Mouse (Mus musculus) stomach, embryonic 14.5 days (tissue): ENCODE measurements at regions not wholly inside any gene's neighbourhood (a gene's known extent, or its start where the extent isn't known, plus 50 kb on each side); places are given as distances from the start of the nearest gene placed in this dataset.

Experiments used
- ATAC-seq: fragments of 200-750 bp; cut with Nextera tagmentation; 2 replicates; pipeline ENCODE4 v1.8.0; 2017; ENCODE audit warnings: low read depth, moderate TSS enrichment; ENCODE audit not compliant: insufficient number of reproducible peaks, insufficient read depth, low FRiP score
- H3K27ac ChIP-seq: fragments of 300-500 bp; sonication (generic); 2 replicates; pipeline ENCODE4 v1.5.1; 2014; ENCODE audit warnings: mild to moderate bottlenecking, low read length, moderate library complexity, mixed read lengths
- H3K27me3 ChIP-seq: fragments of 300-500 bp; sonication (generic); 2 replicates; pipeline ENCODE4 v1.6.1; 2014; ENCODE audit warnings: low read length, control low read depth, mixed read lengths; ENCODE audit not compliant: control insufficient read depth, insufficient read depth
- H3K36me3 ChIP-seq: fragments of 300-500 bp; sonication (generic); 2 replicates; pipeline ENCODE4 v1.6.1; 2014; ENCODE audit warnings: mild to moderate bottlenecking, control low read depth, low read length, moderate library complexity, mixed read lengths; ENCODE audit not compliant: control insufficient read depth, insufficient read depth
- H3K4me1 ChIP-seq: fragments of 300-500 bp; sonication (generic); 2 replicates; pipeline ENCODE4 v1.6.1; 2014; ENCODE audit warnings: low read length, control low read depth, mixed read lengths; ENCODE audit not compliant: control insufficient read depth, insufficient read depth
- H3K4me2 ChIP-seq: fragments of 300-500 bp; sonication (generic); replicated peaks from 2 replicates; pipeline ENCODE4 v1.6.1; 2014; ENCODE audit warnings: low read depth, low read length, control low read depth
- H3K4me3 ChIP-seq: fragments of 300-500 bp; sonication (generic); 2 replicates; pipeline ENCODE4 v1.5.1; 2014; ENCODE audit warnings: low read depth, low read length, control low read depth
- H3K9ac ChIP-seq: fragments of 300-500 bp; sonication (generic); replicated peaks from 2 replicates; pipeline ENCODE4 v1.6.1; 2014; ENCODE audit warnings: low read depth, mild to moderate bottlenecking, control low read depth, low read length, moderate library complexity, mixed read lengths
- H3K9me3 ChIP-seq: fragments of 300-500 bp; sonication (generic); 2 replicates; pipeline ENCODE4 v1.6.1; 2016; ENCODE audit warnings: low read depth, low read length, control low read depth; ENCODE audit not compliant: control insufficient read depth
- WGBS: fragments of 180-500 bp; shearing (Covaris S2); extraction: QIAGEN DNeasy Blood & Tissue Kit; methylation state at CpG from one replicate; pipeline ENCODE4 v1.1.7; 2014; 5-methylcytosine and 5-hydroxymethylcytosine counted together

- Histone ChIP-seq H3K27me3 (no peaks in the 10 kb centered on the region), H3K9ac (no peak overlapping the region), H3K9me3 (peaks cover 12% of the 10 kb centered on the region), H3K36me3 (no peaks in the 10 kb centered on the region), H3K4me3 (no peak overlapping the region), H3K4me1 (no peaks in the 10 kb centered on the region), H3K27ac (no peak overlapping the region), H3K4me2 (no peak overlapping the region)
- 58% methylated on average over 22 of the region's 22 CpGs for WGBS
- ATAC-seq, result peak; percentile 98
Measured at GRCm38 (mm10) chr3:62159031-62159430, 179.1 kb upstream of the Arhgef26 start.

GRCm38 (mm10) chr3:62170647-62171046, 167.5 kb upstream of the Arhgef26 start:
- Histone ChIP-seq H3K4me3 (no peak overlapping the region), H3K9me3 (no peaks in the 10 kb centered on the region), H3K4me2 (no peak overlapping the region), H3K27me3 (no peaks in the 10 kb centered on the region), H3K36me3 (no peaks in the 10 kb centered on the region), H3K27ac (no peak overlapping the region), H3K4me1 (no peaks in the 10 kb centered on the region), H3K9ac (no peak overlapping the region)
- no peak for ATAC-seq
- 68% methylated on average over 4 of the region's 4 CpGs for WGBS

- 92% methylated on average over 3 of the region's 3 CpGs for WGBS
- Histone ChIP-seq H3K4me3 (no peak overlapping the region), H3K4me2 (no peak overlapping the region), H3K27ac (no peak overlapping the region), H3K4me1 (no peaks in the 10 kb centered on the region), H3K9me3 (no peaks in the 10 kb centered on the region), H3K27me3 (no peaks in the 10 kb centered on the region), H3K9ac (no peak overlapping the region), H3K36me3 (no peaks in the 10 kb centered on the region)
- no peak for ATAC-seq
Measured at GRCm38 (mm10) chr3:62187807-62188509, 150.2 kb upstream of the Arhgef26 start.

GRCm38 (mm10) chr3:62192466-62192865, 145.7 kb upstream of the Arhgef26 start:
- no peaks in the 10 kb centered on the region for H3K36me3 ChIP-seq
- 38% methylated on average over 1 of the region's 1 CpGs for WGBS
- H3K4me1 ChIP-seq, result no peaks in the 10 kb centered on the region
- no peaks in the 10 kb centered on the region for H3K9me3 ChIP-seq
- no peak overlapping the region for H3K9ac ChIP-seq
- no peak for ATAC-seq
- H3K27ac ChIP-seq, result no peak overlapping the region
- H3K4me3 ChIP-seq, result no peak overlapping the region
- no peaks in the 10 kb centered on the region for H3K27me3 ChIP-seq
- H3K4me2 ChIP-seq, result no peak overlapping the region

- 93% methylated on average over 4 of the region's 4 CpGs for WGBS
- H3K4me3 ChIP-seq, result no peak overlapping the region
- H3K4me2 ChIP-seq, result no peak overlapping the region
Measured at GRCm38 (mm10) chr3:62194421-62194820, 143.7 kb upstream of the Arhgef26 start.

GRCm38 (mm10) chr3:62196679-62197078, 141.5 kb upstream of the Arhgef26 start:
- Histone ChIP-seq H3K27ac (no peak overlapping the region), H3K4me3 (no peak overlapping the region), H3K27me3 (no peaks in the 10 kb centered on the region), H3K4me1 (no peaks in the 10 kb centered on the region), H3K9ac (no peak overlapping the region), H3K36me3 (no peaks in the 10 kb centered on the region), H3K9me3 (no peaks in the 10 kb centered on the region), H3K4me2 (no peak overlapping the region)
- 76% methylated on average over 1 of the region's 1 CpGs for WGBS
- no peak for ATAC-seq

More at GRCm38 (mm10) chr3:62194421-62194820, 143.7 kb upstream of the Arhgef26 start:
- no peak overlapping the region for H3K27ac ChIP-seq
- no peaks in the 10 kb centered on the region for H3K36me3 ChIP-seq
- no peak for ATAC-seq
- H3K4me1 ChIP-seq, result no peaks in the 10 kb centered on the region
- H3K9me3 ChIP-seq, result no peaks in the 10 kb centered on the region
- no peaks in the 10 kb centered on the region for H3K27me3 ChIP-seq
- no peak overlapping the region for H3K9ac ChIP-seq

- Histone ChIP-seq H3K27ac (no peak overlapping the region), H3K36me3 (no peaks in the 10 kb centered on the region)
- ATAC-seq, result no peak
Measured at GRCm38 (mm10) chr3:62215806-62216205, 122.3 kb upstream of the Arhgef26 start.

GRCm38 (mm10) chr3:62217335-62217734, 120.8 kb upstream of the Arhgef26 start:
- H3K27ac ChIP-seq, result no peak overlapping the region
- no peaks in the 10 kb centered on the region for H3K27me3 ChIP-seq
- no peak overlapping the region for H3K9ac ChIP-seq
- no peaks in the 10 kb centered on the region for H3K9me3 ChIP-seq
- no peak for ATAC-seq
- H3K4me1 ChIP-seq, result no peaks in the 10 kb centered on the region
- H3K4me3 ChIP-seq, result no peak overlapping the region
- no peaks in the 10 kb centered on the region for H3K36me3 ChIP-seq
- H3K4me2 ChIP-seq, result no peak overlapping the region
- WGBS, result 97% methylated on average over 1 of the region's 1 CpGs

More at GRCm38 (mm10) chr3:62215806-62216205, 122.3 kb upstream of the Arhgef26 start:
- Histone ChIP-seq H3K9ac (no peak overlapping the region), H3K9me3 (no peaks in the 10 kb centered on the region), H3K4me3 (no peak overlapping the region), H3K4me1 (no peaks in the 10 kb centered on the region), H3K4me2 (no peak overlapping the region), H3K27me3 (no peaks in the 10 kb centered on the region)

GRCm38 (mm10) chr3:62227697-62228096, 110.4 kb upstream of the Arhgef26 start:
- WGBS, result 64% methylated on average over 2 of the region's 2 CpGs

More at GRCm38 (mm10) chr3:62227697-62228096, 110.4 kb upstream of the Arhgef26 start:
- Histone ChIP-seq H3K4me3 (no peak overlapping the region), H3K9me3 (no peaks in the 10 kb centered on the region), H3K36me3 (no peaks in the 10 kb centered on the region), H3K9ac (no peak overlapping the region), H3K4me2 (no peak overlapping the region), H3K4me1 (no peaks in the 10 kb centered on the region), H3K27me3 (no peaks in the 10 kb centered on the region), H3K27ac (no peak overlapping the region)
- no peak for ATAC-seq
